Mouse (Mus musculus) neural tube, embryonic 12.5 days (tissue): ENCODE results near the gene Camta1. TPM values are rescaled to one million over a fixed set of nuclear protein-coding genes. Genes with fewer than 3 reads are reported as not detected.
A peak's percentile ranks its signal among the peaks of the same experiment; 100 is the strongest.

ENCODE experiments used
- ATAC-seq: fragments of 200-750 bp; cut with Nextera tagmentation; 2 replicates; pipeline ENCODE4 v1.8.0; 2017; ENCODE audit warnings: low read depth, mild to moderate bottlenecking, moderate TSS enrichment, moderate library complexity; ENCODE audit not compliant: low FRiP score
- H3K27ac ChIP-seq: fragments of 300-500 bp; sonication (generic); 2 replicates; pipeline ENCODE4 v1.5.1; 2016
- H3K27me3 ChIP-seq: fragments of 300-500 bp; sonication (generic); replicated peaks from 2 replicates; pipeline ENCODE4 v1.6.1; 2016; ENCODE audit warnings: mild to moderate bottlenecking
- H3K36me3 ChIP-seq: fragments of 300-500 bp; sonication (generic); 2 replicates; pipeline ENCODE4 v1.6.1; 2016; ENCODE audit warnings: mild to moderate bottlenecking
- H3K4me1 ChIP-seq: fragments of 300-500 bp; sonication (generic); 2 replicates; pipeline ENCODE4 v1.6.1; 2016
- H3K4me2 ChIP-seq: fragments of 300-500 bp; sonication (generic); replicated peaks from 2 replicates; pipeline ENCODE4 v1.6.1; 2016; ENCODE audit warnings: mild to moderate bottlenecking
- H3K4me3 ChIP-seq: fragments of 300-500 bp; sonication (generic); 2 replicates; pipeline ENCODE4 v1.5.1; 2016
- H3K9ac ChIP-seq: fragments of 300-500 bp; sonication (generic); 2 replicates; pipeline ENCODE4 v1.6.1; 2016; ENCODE audit warnings: mild to moderate bottlenecking
- H3K9me3 ChIP-seq: fragments of 300-500 bp; sonication (generic); 2 replicates; pipeline ENCODE4 v1.6.1; 2016; ENCODE audit warnings: mild to moderate bottlenecking
- WGBS: fragments of 180-500 bp; shearing (Covaris S2); methylation state at CpG from one replicate; pipeline ENCODE4 v1.1.7; 2016; 5-methylcytosine and 5-hydroxymethylcytosine counted together
- polyA plus RNA-seq: library from polyadenylated mRNA; unstranded; fragments of >200 nt; fragmentation: Nextera tagmentation; extraction: Ambion mirVana; gene quantifications from 2 replicates; pipeline ENCODE4 v1.2.1, GENCODE M21; 2016

The Camta1 gene
- polyA plus RNA-seq, 1 experiment from 2014 or later: 164 TPM

GRCm38 (mm10) chr4:151211992-151212391 is 649.7 kb downstream of the Camta1 start:
- Histone ChIP-seq H3K27me3 (no peaks in the 10 kb centered on the region), H3K4me2 (no peak overlapping the region), H3K9me3 (no peaks in the 10 kb centered on the region), H3K4me3 (no peak overlapping the region), H3K36me3 (no peaks in the 10 kb centered on the region), H3K9ac (no peak overlapping the region), H3K27ac (no peak overlapping the region), H3K4me1 (peaks cover 17% of the 10 kb centered on the region)
- no peak for ATAC-seq
- WGBS: 94% methylated on average over 6 of the region's 6 CpGs

DNA sequence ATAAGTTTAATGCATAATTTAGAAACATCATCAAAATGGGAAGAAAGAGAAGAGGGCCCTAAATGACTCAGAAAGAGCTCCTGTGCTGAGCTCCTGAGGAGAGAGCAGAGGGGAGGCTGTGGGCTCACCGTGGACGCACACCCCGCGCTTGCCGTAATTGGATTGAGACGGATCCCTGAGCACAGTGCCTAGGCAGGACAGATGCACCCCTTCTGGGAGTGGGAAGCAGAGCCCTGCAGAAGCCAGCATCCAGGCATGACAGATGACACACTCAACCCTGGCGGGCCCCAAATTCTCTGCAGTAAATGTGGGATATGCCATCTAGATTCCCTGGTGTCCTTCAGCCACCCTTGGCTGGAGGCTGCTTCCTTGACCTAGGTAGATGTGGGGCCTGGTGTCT is 654.1 kb downstream of the Camta1 start:
- Histone ChIP-seq H3K9ac (no peak overlapping the region), H3K9me3 (no peaks in the 10 kb centered on the region), H3K27me3 (no peaks in the 10 kb centered on the region), H3K4me1 (no peaks in the 10 kb centered on the region; the same call in 1 of the 2 replicates), H3K36me3 (no peaks in the 10 kb centered on the region), H3K27ac (no peak overlapping the region), H3K4me3 (no peak overlapping the region), H3K4me2 (no peak overlapping the region)
- WGBS: 78% methylated on average over 7 of the region's 7 CpGs
- ATAC-seq: no peak

- Histone ChIP-seq H3K4me1 (no peaks in the 10 kb centered on the region; the same call in 1 of the 2 replicates), H3K9ac (no peak overlapping the region), H3K4me2 (no peak overlapping the region), H3K27me3 (no peaks in the 10 kb centered on the region), H3K9me3 (no peaks in the 10 kb centered on the region), H3K4me3 (no peak overlapping the region), H3K27ac (no peak overlapping the region), H3K36me3 (no peaks in the 10 kb centered on the region)
- 57% methylated on average over 6 of the region's 6 CpGs for WGBS
- ATAC-seq: no peak
Measured at GRCm38 (mm10) chr4:151202891-151203290, 658.8 kb downstream of the Camta1 start.

GRCm38 (mm10) chr4:151200316-151200715 is 661.4 kb downstream of the Camta1 start:
- H3K4me3 ChIP-seq: no peak overlapping the region
- 91% methylated on average over 9 of the region's 9 CpGs for WGBS
- H3K4me2 ChIP-seq: no peak overlapping the region
- no peaks in the 10 kb centered on the region for H3K27me3 ChIP-seq
- no peaks in the 10 kb centered on the region for H3K36me3 ChIP-seq
- no peaks in the 10 kb centered on the region; the same call in 1 of the 2 replicates for H3K4me1 ChIP-seq
- no peak for ATAC-seq
- no peak overlapping the region for H3K9ac ChIP-seq
- no peaks in the 10 kb centered on the region for H3K9me3 ChIP-seq
- H3K27ac ChIP-seq: no peak overlapping the region

DNA sequence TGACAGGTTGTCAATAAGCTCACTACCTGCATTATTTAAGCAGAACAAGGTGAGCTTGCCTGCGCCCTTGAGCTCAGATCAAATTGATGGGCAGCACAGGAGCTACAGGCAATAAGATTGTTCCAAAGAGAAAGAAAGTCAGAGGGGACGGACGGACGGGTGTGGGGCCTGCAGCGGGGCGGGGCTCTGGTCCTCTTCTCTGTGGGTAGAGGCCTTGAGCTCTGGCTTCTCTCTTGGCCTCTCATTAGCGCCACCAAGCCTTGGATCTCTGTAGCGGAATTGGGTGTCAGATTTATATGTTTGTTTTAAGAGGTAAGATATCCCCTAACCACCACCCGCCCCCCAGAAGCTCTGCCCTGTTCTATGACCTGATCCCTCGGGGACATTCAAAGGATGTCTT is 666.5 kb downstream of the Camta1 start:
- no peak overlapping the region for H3K4me3 ChIP-seq
- H3K9me3 ChIP-seq: no peaks in the 10 kb centered on the region
- WGBS: 44% methylated on average over 10 of the region's 10 CpGs
- H3K9ac ChIP-seq: no peak overlapping the region
- no peaks in the 10 kb centered on the region for H3K36me3 ChIP-seq
- H3K27me3 ChIP-seq: no peaks in the 10 kb centered on the region
- H3K4me1 ChIP-seq: peaks cover 10% of the 10 kb centered on the region
- ATAC-seq: no peak
- 0 out of 2 replicates have a peak overlapping the region, but pooled peaks have one; percentile 12 for H3K4me2 ChIP-seq
- no peak overlapping the region for H3K27ac ChIP-seq

DNA sequence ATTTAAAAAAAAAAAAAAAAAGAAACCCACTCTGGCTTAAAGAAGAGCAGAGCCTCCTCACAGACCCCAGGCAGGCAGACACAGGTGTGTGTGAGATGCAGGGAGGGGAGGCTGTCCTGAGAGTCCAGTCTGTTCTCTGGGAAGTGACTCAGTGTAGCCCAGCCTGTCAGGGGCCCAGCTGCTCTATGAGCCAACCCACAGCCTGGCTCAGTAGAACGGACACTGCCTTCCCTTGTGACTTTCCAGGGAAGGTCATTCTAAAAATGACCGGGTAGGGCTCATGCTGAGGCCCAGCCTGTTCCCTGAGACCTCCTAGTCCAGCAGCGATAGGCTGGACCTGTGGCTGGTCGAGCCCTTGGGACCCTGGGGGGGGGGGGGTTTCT is 667.0 kb downstream of the Camta1 start:
- H3K4me1 ChIP-seq: peaks cover 10% of the 10 kb centered on the region
- H3K27me3 ChIP-seq: no peaks in the 10 kb centered on the region
- no peak overlapping the region for H3K9ac ChIP-seq
- ATAC-seq: 0 out of 2 replicates have a peak, but pooled peaks have one; percentile 17
- no peak overlapping the region for H3K4me3 ChIP-seq
- H3K27ac ChIP-seq: peak overlapping the region; percentile 46; the same call in 1 of the 2 replicates
- H3K9me3 ChIP-seq: no peaks in the 10 kb centered on the region
- H3K36me3 ChIP-seq: no peaks in the 10 kb centered on the region
- 30% methylated on average over 4 of the region's 4 CpGs for WGBS
- 0 out of 2 replicates have a peak overlapping the region, but pooled peaks have one; percentile 12 for H3K4me2 ChIP-seq

- no peaks in the 10 kb centered on the region for H3K36me3 ChIP-seq
- no peak overlapping the region for H3K4me3 ChIP-seq
- no peak overlapping the region for H3K4me2 ChIP-seq
- no peak for ATAC-seq
- no peaks in the 10 kb centered on the region for H3K9me3 ChIP-seq
- peaks cover 10% of the 10 kb centered on the region for H3K4me1 ChIP-seq
- no peak overlapping the region for H3K27ac ChIP-seq
- no peak overlapping the region for H3K9ac ChIP-seq
- 21% methylated on average over 11 of the region's 11 CpGs for WGBS
- H3K27me3 ChIP-seq: no peaks in the 10 kb centered on the region
Measured at GRCm38 (mm10) chr4:151194030-151194714, 667.5 kb downstream of the Camta1 start.

- no peak overlapping the region for H3K4me2 ChIP-seq
- no peaks in the 10 kb centered on the region for H3K9me3 ChIP-seq
- no peak for ATAC-seq
- H3K4me1 ChIP-seq: no peaks in the 10 kb centered on the region
- H3K36me3 ChIP-seq: no peaks in the 10 kb centered on the region
- H3K9ac ChIP-seq: no peak overlapping the region
- no peak overlapping the region for H3K4me3 ChIP-seq
- no peaks in the 10 kb centered on the region for H3K27me3 ChIP-seq
- WGBS: 13% methylated on average over 8 of the region's 8 CpGs
- no peak overlapping the region for H3K27ac ChIP-seq
Measured at GRCm38 (mm10) chr4:151186447-151186846, 675.2 kb downstream of the Camta1 start.

GRCm38 (mm10) chr4:151185750-151186149 is 675.9 kb downstream of the Camta1 start:
- no peak for ATAC-seq
- H3K27ac ChIP-seq: no peak overlapping the region
- no peak overlapping the region for H3K4me3 ChIP-seq
- no peaks in the 10 kb centered on the region for H3K27me3 ChIP-seq
- H3K4me2 ChIP-seq: no peak overlapping the region
- H3K4me1 ChIP-seq: 0 out of 2 replicates have a peak, but pooled peaks cover 1% of the 10 kb centered on the region
- H3K9me3 ChIP-seq: no peaks in the 10 kb centered on the region
- 26% methylated on average over 1 of the region's 1 CpGs for WGBS
- no peaks in the 10 kb centered on the region for H3K36me3 ChIP-seq
- H3K9ac ChIP-seq: no peak overlapping the region

GRCm38 (mm10) chr4:151180394-151180902 is 681.2 kb downstream of the Camta1 start:
- H3K4me3 ChIP-seq: no peak overlapping the region
- no peak overlapping the region for H3K9ac ChIP-seq
- H3K4me2 ChIP-seq: no peak overlapping the region
- no peaks in the 10 kb centered on the region for H3K36me3 ChIP-seq
- WGBS: 23% methylated on average over 7 of the region's 7 CpGs
- no peaks in the 10 kb centered on the region for H3K9me3 ChIP-seq
- H3K27ac ChIP-seq: no peak overlapping the region
- 0 out of 2 replicates have a peak, but pooled peaks have one; percentile 49 for ATAC-seq
- peaks cover 5% of the 10 kb centered on the region; the same call in 1 of the 2 replicates for H3K27me3 ChIP-seq
- H3K4me1 ChIP-seq: peaks cover 27% of the 10 kb centered on the region

DNA sequence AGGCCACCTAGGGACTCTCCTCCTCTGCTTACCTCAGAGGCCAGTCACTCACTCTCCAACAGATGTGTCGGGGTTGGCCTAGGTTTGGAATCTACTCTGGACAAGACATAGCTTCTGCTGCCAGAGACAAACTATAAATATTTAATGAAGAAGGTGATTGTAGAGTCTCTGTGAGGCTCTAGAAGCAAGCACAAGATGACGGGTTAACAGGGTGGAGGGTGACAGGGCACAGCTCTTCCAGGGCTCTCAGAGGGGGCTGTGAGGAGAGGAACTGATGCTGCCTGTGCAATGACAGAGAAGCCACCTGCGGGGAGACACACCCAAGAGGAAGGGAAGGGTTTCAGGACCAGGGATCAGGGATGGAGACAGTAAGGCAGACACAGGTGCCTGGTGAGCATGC is 682.0 kb downstream of the Camta1 start:
- H3K4me3 ChIP-seq: no peak overlapping the region
- 0 out of 2 replicates have a peak overlapping the region, but pooled peaks have one; percentile 14 for H3K4me2 ChIP-seq
- peaks cover 27% of the 10 kb centered on the region for H3K4me1 ChIP-seq
- H3K36me3 ChIP-seq: no peaks in the 10 kb centered on the region
- peaks cover 5% of the 10 kb centered on the region; the same call in 1 of the 2 replicates for H3K27me3 ChIP-seq
- 48% methylated on average over 3 of the region's 3 CpGs for WGBS
- no peak for ATAC-seq
- H3K9me3 ChIP-seq: no peaks in the 10 kb centered on the region
- H3K9ac ChIP-seq: no peak overlapping the region
- no peak overlapping the region for H3K27ac ChIP-seq

DNA sequence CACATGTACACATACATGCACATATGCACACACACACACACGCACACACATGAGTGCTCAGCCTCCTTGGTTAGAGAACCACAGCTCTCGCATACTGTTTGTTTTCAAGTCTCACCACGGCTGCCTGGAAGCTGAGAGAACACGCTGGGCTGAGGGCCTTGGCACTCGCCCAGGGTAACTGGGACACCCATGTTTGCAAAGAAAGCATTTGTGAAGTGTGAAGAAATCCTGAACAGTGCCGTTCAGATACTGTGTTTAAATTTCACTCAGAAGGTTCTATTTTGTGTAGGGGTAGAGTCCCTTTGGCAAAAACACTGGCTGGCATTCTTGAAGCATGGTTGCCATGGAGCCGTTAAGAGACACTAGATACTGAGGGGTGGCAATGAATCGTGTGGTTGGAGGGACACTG is 682.7 kb downstream of the Camta1 start:
- H3K9ac ChIP-seq: no peak overlapping the region
- peaks cover 5% of the 10 kb centered on the region; the same call in 1 of the 2 replicates for H3K27me3 ChIP-seq
- H3K9me3 ChIP-seq: no peaks in the 10 kb centered on the region
- no peak overlapping the region for H3K4me2 ChIP-seq
- peaks cover 27% of the 10 kb centered on the region for H3K4me1 ChIP-seq
- WGBS: 45% methylated on average over 8 of the region's 8 CpGs
- ATAC-seq: peak; percentile 65
- no peaks in the 10 kb centered on the region for H3K36me3 ChIP-seq
- H3K27ac ChIP-seq: no peak overlapping the region
- H3K4me3 ChIP-seq: no peak overlapping the region
